Mouse (Mus musculus): Measurements from ENCODE around the gene Spon1.

The Spon1 gene

GRCm38 (mm10) chr7:113845191-113845590 lies 79.4 kb downstream of the Spon1 start:
- no peak for DNase-seq

GRCm38 (mm10) chr7:113846553-113846952 lies 80.8 kb downstream of the Spon1 start:
- no peak for DNase-seq

- no peak for DNase-seq
These were observed 81.4 kb downstream of the Spon1 start for GRCm38 (mm10) chr7:113847041-113847819.

- no peak for DNase-seq
These were observed 84.6 kb downstream of the Spon1 start for GRCm38 (mm10) chr7:113850389-113850788.

- no peak for DNase-seq
These were observed 89.6 kb downstream of the Spon1 start for GRCm38 (mm10) chr7:113855396-113855795.

- no peak for DNase-seq
These were observed 90.3 kb downstream of the Spon1 start for GRCm38 (mm10) chr7:113856067-113856466.

- DNase-seq = no peak
These were observed 93.7 kb downstream of the Spon1 start for GRCm38 (mm10) chr7:113859480-113859881.

GRCm38 (mm10) chr7:113861964-113862363 lies 96.2 kb downstream of the Spon1 start:
- DNase-seq = no peak

GRCm38 (mm10) chr7:113872846-113873245 lies 107.0 kb downstream of the Spon1 start:
- DNase-seq = no peak

GRCm38 (mm10) chr7:113877451-113877850 lies 111.7 kb downstream of the Spon1 start:
- no peak for DNase-seq

- no peak for DNase-seq
These were observed 112.1 kb downstream of the Spon1 start for GRCm38 (mm10) chr7:113877926-113878325.

- DNase-seq = no peak
These were observed 113.3 kb downstream of the Spon1 start for GRCm38 (mm10) chr7:113879085-113879501.

- DNase-seq = no peak
These were observed 114.2 kb downstream of the Spon1 start for GRCm38 (mm10) chr7:113880021-113880420.

- DNase-seq = no peak
These were observed 125.0 kb downstream of the Spon1 start for GRCm38 (mm10) chr7:113890782-113891181.

GRCm38 (mm10) chr7:113891491-113891890 lies 125.7 kb downstream of the Spon1 start:
- DNase-seq = no peak

GRCm38 (mm10) chr7:113893944-113894662 lies 128.3 kb downstream of the Spon1 start:
- DNase-seq = no peak

- DNase-seq = no peak
These were observed 129.5 kb downstream of the Spon1 start for GRCm38 (mm10) chr7:113895266-113895665.

- no peak for DNase-seq
These were observed 132.6 kb downstream of the Spon1 start for GRCm38 (mm10) chr7:113898388-113898787.

GRCm38 (mm10) chr7:113901511-113901910 lies 135.7 kb downstream of the Spon1 start:
- DNase-seq = no peak

- no peak for DNase-seq
These were observed 136.2 kb downstream of the Spon1 start for GRCm38 (mm10) chr7:113901941-113902515.

- no peak for DNase-seq
These were observed 137.5 kb downstream of the Spon1 start for GRCm38 (mm10) chr7:113903127-113903827.

- DNase-seq = no peak
These were observed 138.1 kb downstream of the Spon1 start for GRCm38 (mm10) chr7:113903939-113904338.

GRCm38 (mm10) chr7:113904348-113904895 lies 138.6 kb downstream of the Spon1 start:
- DNase-seq = no peak
